Mouse (Mus musculus) ES-Bruce4 (cell line): ENCODE measurements around the gene BC035947.

Experiments used
- CTCF ChIP-seq: IDR thresholded peaks from one replicate; pipeline ENCODE4 v1.8.1; 2011; ENCODE audit warnings: low read depth, low read length
- EP300 ChIP-seq: IDR thresholded peaks from 2 replicates; pipeline ENCODE4 v1.6.1; 2011; ENCODE audit warnings: low read depth, low read length; ENCODE audit not compliant: insufficient read depth
- POLR2A ChIP-seq: IDR thresholded peaks from one replicate; pipeline ENCODE4 v1.8.1; 2011; ENCODE audit warnings: low read length; ENCODE audit not compliant: insufficient read depth

GRCm38 (mm10) chr1:78452544-78452943 is 59.4 kb downstream of the BC035947 start:
- TF ChIP-seq POLR2A (no peak), CTCF (no peak), EP300 (no peak)
